Mouse (Mus musculus) CH12.LX (cell line): ENCODE results near the gene Tpst2.

Experiments used
- CHD2 ChIP-seq: IDR thresholded peaks from 2 replicates; pipeline ENCODE4 v1.6.1; 2011; ENCODE audit warnings: low read length, improper control_type of control experiment
- CTCF ChIP-seq, 2 experiments: IDR thresholded peaks in 1 of 2; conservative IDR thresholded peaks in 1 of 2; 2 replicates each; pipeline ENCODE4 v1.5.1; 2011 to 2012; ENCODE audit warnings: low read depth in 2 of 2, low read length in 2 of 2, improper control_type of control experiment in 1 of 2, inconsistent platforms in 1 of 2, mild to moderate bottlenecking in 1 of 2, moderate library complexity in 1 of 2
- KAT2A ChIP-seq: IDR thresholded peaks from 2 replicates; pipeline ENCODE4 v1.6.1; 2012; ENCODE audit warnings: low read length, improper control_type of control experiment, inconsistent platforms; ENCODE audit not compliant: insufficient replicate concordance
- POLR2A ChIP-seq: IDR thresholded peaks from 2 replicates; pipeline ENCODE4 v1.6.1; 2011; ENCODE audit warnings: low read depth, mild to moderate bottlenecking, improper control_type of control experiment, low read length

DNA sequence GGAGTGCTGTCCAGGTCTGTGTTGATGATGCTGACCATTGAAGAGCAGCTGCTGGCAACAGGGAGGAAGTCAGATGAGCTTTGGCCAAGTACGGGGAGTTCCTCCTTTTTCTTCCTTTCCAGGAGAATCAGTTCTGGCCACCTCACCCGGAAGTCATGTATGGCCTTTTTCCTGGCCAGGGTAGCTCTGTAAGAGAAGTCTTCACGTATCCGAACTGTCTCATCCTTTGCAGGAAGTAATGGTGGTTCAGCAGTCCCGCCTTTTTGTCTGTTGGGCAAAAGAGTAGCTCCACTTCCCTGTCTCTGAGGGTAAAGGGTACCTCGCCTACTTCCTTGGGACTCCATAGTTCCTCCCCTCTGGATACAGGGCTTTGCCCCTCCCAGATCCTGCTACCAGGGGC lies 79.0 kb downstream of the Tpst2 start:
- TF ChIP-seq CTCF (conservative IDR thresholded peaks at IDR 0.05 in 1 of 2, IDR thresholded peaks at IDR 0.05 in 1 of 2; ENCODE audit: low read depth in 2 of 2, low read length in 2 of 2) = no peak
- no peak for TF ChIP-seq KAT2A
- no peak for TF ChIP-seq POLR2A
- no peak for TF ChIP-seq CHD2
